Mouse (Mus musculus): ENCODE results near the gene Tenm4. TPM values are rescaled to one million over a fixed set of nuclear protein-coding genes. Genes with fewer than 3 reads are reported as not detected.

Tenm4 gene
- polyA plus RNA-seq, 1 experiment from 2014 or later = 31.5 TPM

GRCm38 (mm10) chr7:96272068-96272467 lies 101.0 kb downstream of the Tenm4 start:
- Histone ChIP-seq H3K4me3 (no peak overlapping the region), H3K27ac (replicated peaks) (no peak overlapping the region), H3K27me3 (replicated peaks; ENCODE audit: low read depth, poor library complexity, severe bottlenecking) (no peaks in the 10 kb centered on the region), H3K36me3 (replicated peaks) (0 out of 2 replicates have a peak, but pooled peaks cover 3% of the 10 kb centered on the region), H3K4me1 (peaks cover 6% of the 10 kb centered on the region; the same call in 1 of the 2 replicates), H3K9me3 (peaks cover 4% of the 10 kb centered on the region; the same call in 1 of the 2 replicates)
- no peak for DNase-seq (ENCODE audit: low spot score)
- 42% methylated on average over 3 of the region's 3 CpGs for WGBS

GRCm38 (mm10) chr7:96274486-96274885 lies 103.4 kb downstream of the Tenm4 start:
- Histone ChIP-seq H3K4me3 (no peak overlapping the region), H3K27ac (replicated peaks) (no peak overlapping the region), H3K36me3 (replicated peaks) (0 out of 2 replicates have a peak, but pooled peaks cover 3% of the 10 kb centered on the region), H3K4me1 (peaks cover 22% of the 10 kb centered on the region), H3K27me3 (replicated peaks; ENCODE audit: low read depth, poor library complexity, severe bottlenecking) (no peaks in the 10 kb centered on the region), H3K9me3 (peaks cover 4% of the 10 kb centered on the region; the same call in 1 of the 2 replicates)
- 92% methylated on average over 2 of the region's 2 CpGs for WGBS
- DNase-seq (ENCODE audit: low spot score) = no peak

- Histone ChIP-seq H3K27ac (replicated peaks) (no peak overlapping the region), H3K4me3 (no peak overlapping the region), H3K27me3 (replicated peaks; ENCODE audit: low read depth, poor library complexity, severe bottlenecking) (no peaks in the 10 kb centered on the region), H3K36me3 (replicated peaks) (0 out of 2 replicates have a peak, but pooled peaks cover 3% of the 10 kb centered on the region), H3K4me1 (peaks cover 16% of the 10 kb centered on the region), H3K9me3 (peaks cover 4% of the 10 kb centered on the region; the same call in 1 of the 2 replicates)
- no peak for DNase-seq (ENCODE audit: low spot score)
- 65% methylated on average over 10 of the region's 10 CpGs for WGBS
These were observed 106.5 kb downstream of the Tenm4 start for GRCm38 (mm10) chr7:96277550-96277949.

GRCm38 (mm10) chr7:96278378-96278777 lies 107.3 kb downstream of the Tenm4 start:
- H3K4me1 ChIP-seq = peaks cover 16% of the 10 kb centered on the region
- DNase-seq (ENCODE audit: low spot score) = no peak
- no peaks in the 10 kb centered on the region for H3K27me3 ChIP-seq (replicated peaks; ENCODE audit: low read depth, poor library complexity, severe bottlenecking)
- 0 out of 2 replicates have a peak, but pooled peaks cover 3% of the 10 kb centered on the region for H3K36me3 ChIP-seq (replicated peaks)
- H3K27ac ChIP-seq (replicated peaks) = no peak overlapping the region
- H3K9me3 ChIP-seq = peaks cover 4% of the 10 kb centered on the region; the same call in 1 of the 2 replicates
- WGBS = 72% methylated on average over 11 of the region's 11 CpGs
- H3K4me3 ChIP-seq = no peak overlapping the region

- WGBS = 77% methylated on average over 4 of the region's 4 CpGs
- peaks cover 25% of the 10 kb centered on the region for H3K4me1 ChIP-seq
- no peaks in the 10 kb centered on the region for H3K36me3 ChIP-seq (replicated peaks)
- H3K27ac ChIP-seq (replicated peaks) = no peak overlapping the region
- H3K9me3 ChIP-seq = no peaks in the 10 kb centered on the region
- DNase-seq (ENCODE audit: low spot score) = no peak
- no peak overlapping the region for H3K4me3 ChIP-seq
- no peaks in the 10 kb centered on the region for H3K27me3 ChIP-seq (replicated peaks; ENCODE audit: low read depth, poor library complexity, severe bottlenecking)
These were observed 109.7 kb downstream of the Tenm4 start for GRCm38 (mm10) chr7:96280795-96281194.

GRCm38 (mm10) chr7:96290576-96290975 lies 119.5 kb downstream of the Tenm4 start:
- Histone ChIP-seq H3K4me1 (0 out of 2 replicates have a peak, but pooled peaks cover 4% of the 10 kb centered on the region), H3K9me3 (no peaks in the 10 kb centered on the region), H3K27me3 (replicated peaks; ENCODE audit: low read depth, poor library complexity, severe bottlenecking) (no peaks in the 10 kb centered on the region), H3K27ac (replicated peaks) (no peak overlapping the region), H3K4me3 (no peak overlapping the region), H3K36me3 (replicated peaks) (peaks cover 4% of the 10 kb centered on the region; the same call in 1 of the 2 replicates)
- 91% methylated on average over 2 of the region's 2 CpGs for WGBS
- no peak for DNase-seq (ENCODE audit: low spot score)

GRCm38 (mm10) chr7:96295959-96296358 lies 124.9 kb downstream of the Tenm4 start:
- 95% methylated on average over 5 of the region's 5 CpGs for WGBS

GRCm38 (mm10) chr7:96300826-96301397 lies 129.9 kb downstream of the Tenm4 start:
- H3K36me3 ChIP-seq (replicated peaks) = no peaks in the 10 kb centered on the region
- no peak overlapping the region for H3K4me3 ChIP-seq
- 79% methylated on average over 8 of the region's 8 CpGs for WGBS
- no peak for DNase-seq (ENCODE audit: low spot score)
- H3K27ac ChIP-seq (replicated peaks) = no peak overlapping the region
- H3K27me3 ChIP-seq (replicated peaks; ENCODE audit: low read depth, poor library complexity, severe bottlenecking) = no peaks in the 10 kb centered on the region
- peaks cover 20% of the 10 kb centered on the region for H3K4me1 ChIP-seq
- no peaks in the 10 kb centered on the region for H3K9me3 ChIP-seq

More at GRCm38 (mm10) chr7:96295959-96296358, 124.9 kb downstream of the Tenm4 start:
- Histone ChIP-seq H3K4me3 (no peak overlapping the region), H3K4me1 (peaks cover 3% of the 10 kb centered on the region), H3K27me3 (replicated peaks; ENCODE audit: low read depth, poor library complexity, severe bottlenecking) (no peaks in the 10 kb centered on the region), H3K27ac (replicated peaks) (no peak overlapping the region), H3K9me3 (no peaks in the 10 kb centered on the region), H3K36me3 (replicated peaks) (peaks cover 4% of the 10 kb centered on the region; the same call in 1 of the 2 replicates)
- DNase-seq (ENCODE audit: low spot score) = no peak

GRCm38 (mm10) chr7:96301813-96302212 lies 130.8 kb downstream of the Tenm4 start:
- Histone ChIP-seq H3K4me3 (no peak overlapping the region), H3K36me3 (replicated peaks) (no peaks in the 10 kb centered on the region), H3K27me3 (replicated peaks; ENCODE audit: low read depth, poor library complexity, severe bottlenecking) (no peaks in the 10 kb centered on the region), H3K27ac (replicated peaks) (no peak overlapping the region), H3K4me1 (peaks cover 20% of the 10 kb centered on the region), H3K9me3 (no peaks in the 10 kb centered on the region)
- 56% methylated on average over 3 of the region's 3 CpGs for WGBS
- DNase-seq (ENCODE audit: low spot score) = no peak

- no peaks in the 10 kb centered on the region for H3K27me3 ChIP-seq (replicated peaks; ENCODE audit: low read depth, poor library complexity, severe bottlenecking)
- no peaks in the 10 kb centered on the region for H3K36me3 ChIP-seq (replicated peaks)
- WGBS = 55% methylated on average over 2 of the region's 2 CpGs
- no peak overlapping the region for H3K27ac ChIP-seq (replicated peaks)
- H3K4me1 ChIP-seq = peaks cover 28% of the 10 kb centered on the region
- no peaks in the 10 kb centered on the region for H3K9me3 ChIP-seq
- H3K4me3 ChIP-seq = no peak overlapping the region
- DNase-seq (ENCODE audit: low spot score) = no peak
These were observed 132.9 kb downstream of the Tenm4 start for GRCm38 (mm10) chr7:96303963-96304362.

GRCm38 (mm10) chr7:96305382-96305935 lies 134.4 kb downstream of the Tenm4 start:
- Histone ChIP-seq H3K27ac (replicated peaks) (no peak overlapping the region), H3K9me3 (no peaks in the 10 kb centered on the region), H3K4me1 (peaks cover 28% of the 10 kb centered on the region), H3K4me3 (no peak overlapping the region), H3K27me3 (replicated peaks; ENCODE audit: low read depth, poor library complexity, severe bottlenecking) (no peaks in the 10 kb centered on the region), H3K36me3 (replicated peaks) (no peaks in the 10 kb centered on the region)
- WGBS = 76% methylated on average over 5 of the region's 5 CpGs
- no peak for DNase-seq (ENCODE audit: low spot score)

GRCm38 (mm10) chr7:96308106-96308505 lies 137.1 kb downstream of the Tenm4 start:
- no peak for DNase-seq (ENCODE audit: low spot score)
- H3K4me1 ChIP-seq = peaks cover 14% of the 10 kb centered on the region; the same call in 1 of the 2 replicates
- H3K4me3 ChIP-seq = no peak overlapping the region
- no peaks in the 10 kb centered on the region for H3K27me3 ChIP-seq (replicated peaks; ENCODE audit: low read depth, poor library complexity, severe bottlenecking)
- H3K9me3 ChIP-seq = no peaks in the 10 kb centered on the region
- WGBS = 64% methylated on average over 6 of the region's 6 CpGs
- no peaks in the 10 kb centered on the region for H3K36me3 ChIP-seq (replicated peaks)
- no peak overlapping the region for H3K27ac ChIP-seq (replicated peaks)

GRCm38 (mm10) chr7:96329343-96329742 lies 158.3 kb downstream of the Tenm4 start:
- Histone ChIP-seq H3K4me1 (0 out of 2 replicates have a peak, but pooled peaks cover 4% of the 10 kb centered on the region), H3K36me3 (replicated peaks) (peaks cover 15% of the 10 kb centered on the region), H3K9me3 (peaks cover 8% of the 10 kb centered on the region), H3K27ac (replicated peaks) (no peak overlapping the region), H3K27me3 (replicated peaks; ENCODE audit: low read depth, poor library complexity, severe bottlenecking) (no peaks in the 10 kb centered on the region), H3K4me3 (no peak overlapping the region)
- no peak for DNase-seq (ENCODE audit: low spot score)
- 90% methylated on average over 4 of the region's 4 CpGs for WGBS
